20 mouse cellular contexts compared by ENCODE assay signal in genomic region chr3:117459507-117459906, GRCm38 (mm10).
DNase-seq lines count a peak whose midpoint lies in the region; TF ChIP-seq lines count a peak whose summit lies in the region.
"Had no signal": no experiment of that assay in that cellular context is flagged by ENCODE, and none has a peak within 500 bp of the region (broad histone marks: within the 10 kb centered on the region; RNA-seq: fewer than 3 reads in every experiment).

No protein-coding gene starts in this region.

- TF ChIP-seq CTCF in olfactory bulb, adult 2 months (IDR thresholded peaks at IDR 0.05; ENCODE audit: insufficient read depth, low read depth, low read length): no peak

- DNase-seq in adrenal gland, adult 2 months: peak; percentile 25
- DNase-seq in adrenal gland, postnatal 25 days: no peak
- peak; percentile 1 to 8 for DNase-seq in adrenal gland, postnatal 36 days
- no peak for DNase-seq in adrenal gland, adult 18-20 months (ENCODE audit: low spot score in 2 of 2)
- no peak for DNase-seq in T-cell, adult 2 months (ENCODE audit: low spot score)
- no peak for DNase-seq in thymus, postnatal 10 days (ENCODE audit: low spot score in 2 of 2)
- DNase-seq: cerebellum, adult 11 months; cerebellum, adult 2 months; cerebellum, adult 9-11 months; cerebellum, postnatal 36 days; embryo, embryonic 11 days; forebrain, postnatal 0 days; gastrocnemius, adult 2 months; gastrocnemius, postnatal 14 days; heart, adult 11 months had no signal

- TF ChIP-seq POLR2A in olfactory bulb, adult 2 months (IDR thresholded peaks at IDR 0.05; ENCODE audit: insufficient read depth, low read depth, low read length): no peak

- H3K4me3 ChIP-seq in olfactory bulb, adult 2 months (ENCODE audit: insufficient read depth, low read depth, low read length): no peak overlapping the region
- H3K4me3 ChIP-seq: embryonic facial prominence, embryonic 12.5 days; embryonic facial prominence, embryonic 15.5 days; gastrocnemius, adult 2 months; hindbrain, embryonic 12.5 days; hindbrain, embryonic 15.5 days had no signal

- WGBS in olfactory bulb, adult 2 months: 25% methylated on average over 2 of the region's 2 CpGs

- peak overlapping the region; percentile 78 for H3K27ac ChIP-seq in olfactory bulb, adult 2 months (ENCODE audit: insufficient read depth, low read depth, low read length)
- H3K27ac ChIP-seq: embryonic facial prominence, embryonic 12.5 days; embryonic facial prominence, embryonic 15.5 days; gastrocnemius, adult 2 months; hindbrain, embryonic 12.5 days; hindbrain, embryonic 15.5 days had no signal

- H3K4me1 ChIP-seq in olfactory bulb, adult 2 months (ENCODE audit: control insufficient read depth, insufficient read depth, low read length): no peaks in the 10 kb centered on the region
- H3K4me1 ChIP-seq: embryonic facial prominence, embryonic 12.5 days; embryonic facial prominence, embryonic 15.5 days; hindbrain, embryonic 12.5 days; hindbrain, embryonic 15.5 days had no signal

Comparison
In these comparisons a context has a peak if more than half of its experiments do, and no peak if none do; other contexts are left out.
1. DNase-seq: peak in adrenal gland, adult 2 months (single experiment) and adrenal gland, postnatal 36 days (2 of 2); none in adrenal gland, postnatal 25 days (single experiment), adrenal gland, adult 18-20 months (0 of 2), T-cell, adult 2 months (single experiment) and thymus, postnatal 10 days (0 of 2).